Mouse (Mus musculus): ENCODE data around the gene Ccdc124. TPM values are rescaled to one million over a fixed set of nuclear protein-coding genes. Genes with fewer than 3 reads are reported as not detected.
A peak's percentile ranks its signal among the peaks of the same experiment; 100 is the strongest.

Gene Ccdc124
- polyA plus RNA-seq, 1 experiment = 62.8 TPM

- no peak overlapping the region for H3K9ac ChIP-seq (ENCODE audit: low read depth, poor library complexity, severe bottlenecking)
- no peak overlapping the region for H3K27ac ChIP-seq (ENCODE audit: insufficient read depth, low read length)
- TF ChIP-seq POLR2A (IDR thresholded peaks at IDR 0.05; ENCODE audit: insufficient read depth, low read length) = no peak
- no peak for TF ChIP-seq CTCF (IDR thresholded peaks at IDR 0.05; ENCODE audit: low read depth, low read length)
- TF ChIP-seq EP300 (IDR thresholded peaks at IDR 0.05; ENCODE audit: insufficient read depth, low read depth, low read length) = no peak
- peaks cover 14% of the 10 kb centered on the region for H3K36me3 ChIP-seq (ENCODE audit: control insufficient read depth, insufficient read depth, low read length, poor library complexity, severe bottlenecking)
- no peaks in the 10 kb centered on the region for H3K9me3 ChIP-seq (replicated peaks; ENCODE audit: control insufficient read depth, insufficient read depth, low read length, poor library complexity, severe bottlenecking)
- H3K27me3 ChIP-seq (ENCODE audit: control insufficient read depth, insufficient read depth, low read length, poor library complexity, severe bottlenecking) = no peaks in the 10 kb centered on the region
- no peaks in the 10 kb centered on the region for H3K4me1 ChIP-seq (ENCODE audit: control insufficient read depth, insufficient read depth, low read length)
- no peak overlapping the region for H3K4me3 ChIP-seq (ENCODE audit: low read depth, low read length)
Measured at GRCm38 (mm10) chr8:70833018-70833482, 40.7 kb downstream of the Ccdc124 start.

- no peaks in the 10 kb centered on the region for H3K4me1 ChIP-seq (ENCODE audit: control insufficient read depth, insufficient read depth, low read length)
- H3K27me3 ChIP-seq (ENCODE audit: control insufficient read depth, insufficient read depth, low read length, poor library complexity, severe bottlenecking) = no peaks in the 10 kb centered on the region
- peaks cover 14% of the 10 kb centered on the region for H3K36me3 ChIP-seq (ENCODE audit: control insufficient read depth, insufficient read depth, low read length, poor library complexity, severe bottlenecking)
- no peaks in the 10 kb centered on the region for H3K9me3 ChIP-seq (replicated peaks; ENCODE audit: control insufficient read depth, insufficient read depth, low read length, poor library complexity, severe bottlenecking)
- no peak overlapping the region for H3K4me3 ChIP-seq (ENCODE audit: low read depth, low read length)
- no peak overlapping the region for H3K9ac ChIP-seq (ENCODE audit: low read depth, poor library complexity, severe bottlenecking)
- TF ChIP-seq POLR2A (IDR thresholded peaks at IDR 0.05; ENCODE audit: insufficient read depth, low read length) = no peak
- no peak for TF ChIP-seq CTCF (IDR thresholded peaks at IDR 0.05; ENCODE audit: low read depth, low read length)
- no peak for TF ChIP-seq EP300 (IDR thresholded peaks at IDR 0.05; ENCODE audit: insufficient read depth, low read depth, low read length)
- no peak overlapping the region for H3K27ac ChIP-seq (ENCODE audit: insufficient read depth, low read length)
Measured at GRCm38 (mm10) chr8:70832371-70832770, 41.4 kb downstream of the Ccdc124 start.

GRCm38 (mm10) chr8:70831517-70831916, 42.2 kb downstream of the Ccdc124 start:
- Histone ChIP-seq H3K9ac (ENCODE audit: low read depth, poor library complexity, severe bottlenecking) (no peak overlapping the region), H3K9me3 (replicated peaks; ENCODE audit: control insufficient read depth, insufficient read depth, low read length, poor library complexity, severe bottlenecking) (no peaks in the 10 kb centered on the region), H3K27me3 (ENCODE audit: control insufficient read depth, insufficient read depth, low read length, poor library complexity, severe bottlenecking) (no peaks in the 10 kb centered on the region), H3K36me3 (ENCODE audit: control insufficient read depth, insufficient read depth, low read length, poor library complexity, severe bottlenecking) (peaks cover 10% of the 10 kb centered on the region), H3K4me1 (ENCODE audit: control insufficient read depth, insufficient read depth, low read length) (no peaks in the 10 kb centered on the region), H3K4me3 (ENCODE audit: low read depth, low read length) (no peak overlapping the region), H3K27ac (ENCODE audit: insufficient read depth, low read length) (no peak overlapping the region)
- TF ChIP-seq CTCF (IDR thresholded peaks at IDR 0.05; ENCODE audit: low read depth, low read length) (no peak), EP300 (IDR thresholded peaks at IDR 0.05; ENCODE audit: insufficient read depth, low read depth, low read length) (no peak), POLR2A (IDR thresholded peaks at IDR 0.05; ENCODE audit: insufficient read depth, low read length) (no peak)

GRCm38 (mm10) chr8:70827796-70828195, 45.9 kb downstream of the Ccdc124 start:
- H3K36me3 ChIP-seq (ENCODE audit: control insufficient read depth, insufficient read depth, low read length, poor library complexity, severe bottlenecking) = no peaks in the 10 kb centered on the region
- H3K4me3 ChIP-seq (ENCODE audit: low read depth, low read length) = no peak overlapping the region
- TF ChIP-seq CTCF (IDR thresholded peaks at IDR 0.05; ENCODE audit: low read depth, low read length) (no peak), POLR2A (IDR thresholded peaks at IDR 0.05; ENCODE audit: insufficient read depth, low read length) (no peak), EP300 (IDR thresholded peaks at IDR 0.05; ENCODE audit: insufficient read depth, low read depth, low read length) (no peak)

GRCm38 (mm10) chr8:70827010-70827409, 46.7 kb downstream of the Ccdc124 start:
- Histone ChIP-seq H3K4me3 (ENCODE audit: low read depth, low read length) (no peak overlapping the region), H3K36me3 (ENCODE audit: control insufficient read depth, insufficient read depth, low read length, poor library complexity, severe bottlenecking) (no peaks in the 10 kb centered on the region), H3K27me3 (ENCODE audit: control insufficient read depth, insufficient read depth, low read length, poor library complexity, severe bottlenecking) (no peaks in the 10 kb centered on the region), H3K27ac (ENCODE audit: insufficient read depth, low read length) (no peak overlapping the region), H3K9me3 (replicated peaks; ENCODE audit: control insufficient read depth, insufficient read depth, low read length, poor library complexity, severe bottlenecking) (no peaks in the 10 kb centered on the region), H3K9ac (ENCODE audit: low read depth, poor library complexity, severe bottlenecking) (no peak overlapping the region), H3K4me1 (ENCODE audit: control insufficient read depth, insufficient read depth, low read length) (no peaks in the 10 kb centered on the region)
- TF ChIP-seq CTCF (IDR thresholded peaks at IDR 0.05; ENCODE audit: low read depth, low read length) = peak; percentile 57
- TF ChIP-seq EP300 (IDR thresholded peaks at IDR 0.05; ENCODE audit: insufficient read depth, low read depth, low read length) = no peak
- no peak for TF ChIP-seq POLR2A (IDR thresholded peaks at IDR 0.05; ENCODE audit: insufficient read depth, low read length)

More at GRCm38 (mm10) chr8:70827796-70828195, 45.9 kb downstream of the Ccdc124 start:
- H3K9ac ChIP-seq (ENCODE audit: low read depth, poor library complexity, severe bottlenecking) = no peak overlapping the region
- no peaks in the 10 kb centered on the region for H3K4me1 ChIP-seq (ENCODE audit: control insufficient read depth, insufficient read depth, low read length)
- no peak overlapping the region for H3K27ac ChIP-seq (ENCODE audit: insufficient read depth, low read length)
- H3K9me3 ChIP-seq (replicated peaks; ENCODE audit: control insufficient read depth, insufficient read depth, low read length, poor library complexity, severe bottlenecking) = no peaks in the 10 kb centered on the region
- no peaks in the 10 kb centered on the region for H3K27me3 ChIP-seq (ENCODE audit: control insufficient read depth, insufficient read depth, low read length, poor library complexity, severe bottlenecking)

- H3K4me1 ChIP-seq (ENCODE audit: control insufficient read depth, insufficient read depth, low read length) = no peaks in the 10 kb centered on the region
- H3K27ac ChIP-seq (ENCODE audit: insufficient read depth, low read length) = no peak overlapping the region
- H3K9ac ChIP-seq (ENCODE audit: low read depth, poor library complexity, severe bottlenecking) = no peak overlapping the region
- H3K4me3 ChIP-seq (ENCODE audit: low read depth, low read length) = no peak overlapping the region
- no peaks in the 10 kb centered on the region for H3K27me3 ChIP-seq (ENCODE audit: control insufficient read depth, insufficient read depth, low read length, poor library complexity, severe bottlenecking)
- TF ChIP-seq POLR2A (IDR thresholded peaks at IDR 0.05; ENCODE audit: insufficient read depth, low read length) (no peak), EP300 (IDR thresholded peaks at IDR 0.05; ENCODE audit: insufficient read depth, low read depth, low read length) (no peak), CTCF (IDR thresholded peaks at IDR 0.05; ENCODE audit: low read depth, low read length) (no peak)
- no peaks in the 10 kb centered on the region for H3K9me3 ChIP-seq (replicated peaks; ENCODE audit: control insufficient read depth, insufficient read depth, low read length, poor library complexity, severe bottlenecking)
- H3K36me3 ChIP-seq (ENCODE audit: control insufficient read depth, insufficient read depth, low read length, poor library complexity, severe bottlenecking) = no peaks in the 10 kb centered on the region
Measured at GRCm38 (mm10) chr8:70825816-70826215, 47.9 kb downstream of the Ccdc124 start.
